Mouse (Mus musculus): Measurements from ENCODE around the gene Dchs2. TPM values are rescaled to one million over a fixed set of nuclear protein-coding genes. Genes with fewer than 3 reads are reported as not detected.

The Dchs2 gene
- total RNA-seq, 2 experiments from 2014 or later = 0.64 to 0.99 TPM

GRCm38 (mm10) chr3:83230326-83230725 lies 102.6 kb downstream of the Dchs2 start:
- DNase-seq = no peak

GRCm38 (mm10) chr3:83234457-83234856 lies 106.7 kb downstream of the Dchs2 start:
- intact Hi-C loops (cut with DNase I) = no loop called here

More at GRCm38 (mm10) chr3:83230326-83230725, 102.6 kb downstream of the Dchs2 start:
- intact Hi-C loops (cut with DNase I) = no loop called here

GRCm38 (mm10) chr3:83235061-83235460 lies 107.3 kb downstream of the Dchs2 start:
- no peak for DNase-seq
- intact Hi-C loops (cut with DNase I) = no loop called here

More at GRCm38 (mm10) chr3:83234457-83234856, 106.7 kb downstream of the Dchs2 start:
- no peak for DNase-seq

GRCm38 (mm10) chr3:83246536-83246935 lies 118.8 kb downstream of the Dchs2 start:
- no peak for DNase-seq
- intact Hi-C loops (cut with DNase I) = no loop called here

GRCm38 (mm10) chr3:83250001-83250545 lies 122.3 kb downstream of the Dchs2 start:
- DNase-seq = no peak
- intact Hi-C loops (cut with DNase I) = no loop called here

- intact Hi-C loops (cut with DNase I) = no loop called here
- DNase-seq = no peak
These were observed 124.2 kb downstream of the Dchs2 start for GRCm38 (mm10) chr3:83251899-83252298.

GRCm38 (mm10) chr3:83259421-83259820 lies 131.7 kb downstream of the Dchs2 start:
- intact Hi-C loops (cut with DNase I) = no loop called here
- no peak for DNase-seq

GRCm38 (mm10) chr3:83266009-83266408 lies 138.3 kb downstream of the Dchs2 start:
- intact Hi-C loops (cut with DNase I) = no loop called here
- DNase-seq = no peak

GRCm38 (mm10) chr3:83270228-83270627 lies 142.5 kb downstream of the Dchs2 start:
- no peak for DNase-seq
- intact Hi-C loops (cut with DNase I) = loop anchor here (5.0 kb wide), 2 partner anchors 158 to 273 kb away; no protein-coding TSS in a partner anchor

GRCm38 (mm10) chr3:83270982-83271381 lies 143.2 kb downstream of the Dchs2 start:
- DNase-seq = no peak
- intact Hi-C loops (cut with DNase I) = loop anchor here (5.0 kb wide), 2 partner anchors 159 to 274 kb away; no protein-coding TSS in a partner anchor

- intact Hi-C loops (cut with DNase I) = loop anchor here (5.0 kb wide), 2 partner anchors 161 to 276 kb away; no protein-coding TSS in a partner anchor
- peak in 1 of 2 experiments; percentile 22 for DNase-seq
These were observed 146.0 kb downstream of the Dchs2 start for GRCm38 (mm10) chr3:83273555-83274244.

GRCm38 (mm10) chr3:83275703-83276102 lies 148.0 kb downstream of the Dchs2 start:
- intact Hi-C loops (cut with DNase I) = no loop called here
- no peak for DNase-seq

GRCm38 (mm10) chr3:83283882-83284281 lies 156.1 kb downstream of the Dchs2 start:
- no peak for DNase-seq
- intact Hi-C loops (cut with DNase I) = no loop called here

GRCm38 (mm10) chr3:83286975-83287405 lies 159.2 kb downstream of the Dchs2 start:
- peak in 1 of 2 experiments; percentile 9 for DNase-seq
- intact Hi-C loops (cut with DNase I) = loop anchor here (2.0 to 5.0 kb wide), 2 partner anchors 410 to 478 kb away; no protein-coding TSS in a partner anchor

GRCm38 (mm10) chr3:83288118-83288840 lies 160.5 kb downstream of the Dchs2 start:
- intact Hi-C loops (cut with DNase I) = loop anchor here (5.0 kb wide), 1 partner anchor 409 kb away; no protein-coding TSS in a partner anchor
- no peak for DNase-seq

- intact Hi-C loops (cut with DNase I) = no loop called here
- DNase-seq = no peak
These were observed 162.7 kb downstream of the Dchs2 start for GRCm38 (mm10) chr3:83290482-83290881.

GRCm38 (mm10) chr3:83290953-83291352 lies 163.2 kb downstream of the Dchs2 start:
- DNase-seq = no peak
- intact Hi-C loops (cut with DNase I) = no loop called here

GRCm38 (mm10) chr3:83299783-83300382 lies 172.1 kb downstream of the Dchs2 start:
- DNase-seq = no peak
- intact Hi-C loops (cut with DNase I) = no loop called here

GRCm38 (mm10) chr3:83303876-83304275 lies 176.1 kb downstream of the Dchs2 start:
- no peak for DNase-seq
- intact Hi-C loops (cut with DNase I) = no loop called here

- DNase-seq = no peak
- intact Hi-C loops (cut with DNase I) = no loop called here
These were observed 218.2 kb downstream of the Dchs2 start for GRCm38 (mm10) chr3:83345928-83346327.

Data from gastrocnemius, postnatal 36 days (tissue).